Mouse (Mus musculus): ENCODE measurements around the gene Thrb. TPM values are rescaled to one million over a fixed set of nuclear protein-coding genes. Genes with fewer than 3 reads are reported as not detected.

The Thrb gene
- total RNA-seq, 2 experiments from 2014 or later: 5.8 to 5.9 TPM

DNA sequence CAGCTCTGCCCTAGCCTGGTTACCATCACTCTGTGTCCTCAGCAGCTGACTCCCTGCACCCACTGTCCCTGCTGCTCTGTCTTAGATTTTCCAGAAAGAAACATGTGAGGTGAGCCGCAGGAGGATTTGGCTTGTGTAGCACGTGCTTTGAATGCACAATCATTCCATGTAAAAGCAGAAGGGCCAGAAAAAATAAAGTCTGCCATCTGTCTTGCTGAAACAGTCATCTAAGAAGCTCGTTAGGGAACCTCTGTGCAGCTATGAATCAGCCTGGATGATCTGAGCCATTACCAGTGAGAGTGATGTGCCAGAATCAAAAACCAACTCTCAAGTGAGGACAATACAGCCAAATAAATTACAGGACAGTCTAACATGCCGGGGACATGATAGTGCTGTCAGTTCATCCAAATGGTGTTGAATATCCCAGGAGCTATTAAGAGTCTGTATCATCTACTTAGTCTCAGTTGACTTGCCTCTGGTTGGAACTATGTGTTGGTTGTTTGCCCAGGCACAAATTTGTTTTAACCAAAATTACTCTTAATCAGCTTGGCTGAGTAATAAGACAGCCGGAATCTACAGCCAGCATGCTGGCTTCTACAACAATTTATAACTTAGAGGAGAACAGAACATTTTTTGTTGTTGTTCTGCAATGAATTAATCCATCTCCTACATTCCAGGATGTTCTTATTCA is 402.2 kb downstream of the Thrb start:
- DNase-seq: no peak
